Mouse (Mus musculus): ENCODE measurements around the gene Dpp8. TPM values are rescaled to one million over a fixed set of nuclear protein-coding genes. Genes with fewer than 3 reads are reported as not detected.
"Not testable (repeated sequence)": the region's sequence is repeated elsewhere in the genome, so short reads cannot be mapped to it uniquely, and the experiment has no call there.

Gene Dpp8
- total RNA-seq, 4 experiments from 2014 or later, result 152 to 168 (median 161) TPM

- no peak for DNase-seq (ENCODE audit: low spot score in 2 of 2)
Measured at GRCm38 (mm10) chr9:65021887-65022579, 10.2 kb upstream of the Dpp8 start.

GRCm38 (mm10) chr9:65022580-65023135 is 9.6 kb upstream of the Dpp8 start:
- no peak for DNase-seq (ENCODE audit: low spot score in 2 of 2)

DNA sequence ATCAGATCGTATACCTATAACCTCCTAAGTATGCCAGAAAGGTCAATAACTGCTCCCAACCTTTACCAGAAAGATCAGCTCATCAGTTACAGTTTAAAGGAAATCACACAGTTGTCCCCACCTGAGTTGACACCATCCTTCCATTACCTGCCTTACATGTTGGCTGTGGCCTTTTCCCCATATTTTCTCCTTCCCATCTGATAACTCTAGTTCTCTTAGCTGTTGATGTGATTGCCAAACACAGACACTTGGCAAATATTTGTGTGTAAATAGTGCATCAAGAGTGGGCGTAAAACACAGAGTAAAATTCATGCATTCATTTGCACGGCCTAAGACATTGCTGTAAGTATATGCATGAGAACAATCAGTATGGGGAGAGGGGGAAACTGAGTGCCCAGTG is 8.8 kb upstream of the Dpp8 start:
- no peak for DNase-seq (ENCODE audit: low spot score in 2 of 2)

- no peak for DNase-seq (ENCODE audit: low spot score in 2 of 2)
Measured at GRCm38 (mm10) chr9:65027241-65027640, 5.0 kb upstream of the Dpp8 start.

- DNase-seq (ENCODE audit: low spot score in 2 of 2), result no peak
Measured at GRCm38 (mm10) chr9:65028313-65028712, 3.9 kb upstream of the Dpp8 start.

DNA sequence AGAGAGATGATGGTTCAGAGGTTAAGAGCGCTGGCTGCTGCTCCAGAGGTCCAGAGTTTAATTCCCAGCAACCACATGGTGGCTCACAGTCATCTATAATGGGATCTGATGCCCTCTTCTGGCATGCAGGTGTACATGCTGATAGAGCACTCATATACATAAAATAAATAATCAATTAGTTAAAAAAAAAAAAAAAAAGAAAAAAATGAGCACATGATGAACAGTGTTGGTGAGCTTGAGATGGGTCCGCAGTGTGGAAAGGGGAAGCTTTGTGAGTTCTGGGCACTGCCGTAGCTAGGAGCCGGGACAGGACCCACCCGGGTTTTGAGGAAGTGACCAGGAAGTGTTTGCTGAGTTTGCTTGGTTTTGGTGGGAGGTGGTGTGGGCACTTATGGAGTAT is 859 bp upstream of the Dpp8 start:
- not testable (repeated sequence) for DNase-seq (ENCODE audit: low spot score in 2 of 2)

- DNase-seq (ENCODE audit: low spot score in 2 of 2), result no peak
Measured at GRCm38 (mm10) chr9:65031894-65032268, 333 bp upstream of the Dpp8 start.

- DNase-seq (ENCODE audit: low spot score in 2 of 2), result no peak
Measured at GRCm38 (mm10) chr9:65036456-65036855, 4.2 kb downstream of the Dpp8 start.

- no peak for DNase-seq (ENCODE audit: low spot score in 2 of 2)
Measured at GRCm38 (mm10) chr9:65036861-65037260, 4.6 kb downstream of the Dpp8 start.

GRCm38 (mm10) chr9:65041430-65041829 is 9.2 kb downstream of the Dpp8 start:
- DNase-seq (ENCODE audit: low spot score in 2 of 2), result no peak

DNA sequence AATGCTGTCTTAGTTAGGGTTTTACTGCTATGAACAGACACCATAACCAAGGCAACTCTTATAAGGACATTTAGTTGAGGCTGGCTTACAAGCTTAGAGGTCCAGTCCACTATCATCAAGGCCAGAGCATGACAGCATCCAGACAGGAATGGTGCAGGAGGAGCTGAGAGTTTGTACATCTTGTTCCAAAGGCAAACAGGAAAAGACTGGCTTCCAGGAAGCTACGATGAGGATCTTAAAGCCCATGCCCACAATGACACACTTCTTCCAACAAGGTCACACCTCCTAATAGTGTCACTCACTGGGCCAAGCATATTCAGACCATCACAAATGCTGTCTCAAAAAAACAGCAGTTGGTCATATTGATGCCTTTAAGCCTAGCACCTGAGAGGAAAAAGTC is 14.8 kb downstream of the Dpp8 start:
- no peak for DNase-seq (ENCODE audit: low spot score in 2 of 2)

GRCm38 (mm10) chr9:65049422-65049821 is 17.2 kb downstream of the Dpp8 start:
- DNase-seq (ENCODE audit: low spot score in 2 of 2), result no peak

DNA sequence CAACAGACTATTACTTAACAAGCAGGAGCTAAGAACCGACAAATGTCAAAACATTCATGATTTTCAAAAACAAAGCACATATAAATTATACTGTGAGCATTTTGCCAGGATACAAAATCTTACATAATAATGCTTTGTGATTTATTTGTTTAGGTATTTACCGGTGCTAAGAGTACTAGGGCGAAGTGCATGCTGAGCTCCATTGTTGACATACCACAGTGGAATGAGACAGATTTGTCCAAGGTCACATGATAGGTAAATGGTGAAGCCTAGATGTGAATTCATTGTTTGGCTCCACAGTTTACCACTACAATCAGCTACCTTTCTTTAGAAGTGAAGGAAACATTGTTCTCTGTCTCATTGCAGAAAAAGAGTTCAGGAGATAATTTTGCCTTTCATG is 18.8 kb downstream of the Dpp8 start:
- no peak for DNase-seq (ENCODE audit: low spot score in 2 of 2)

DNA sequence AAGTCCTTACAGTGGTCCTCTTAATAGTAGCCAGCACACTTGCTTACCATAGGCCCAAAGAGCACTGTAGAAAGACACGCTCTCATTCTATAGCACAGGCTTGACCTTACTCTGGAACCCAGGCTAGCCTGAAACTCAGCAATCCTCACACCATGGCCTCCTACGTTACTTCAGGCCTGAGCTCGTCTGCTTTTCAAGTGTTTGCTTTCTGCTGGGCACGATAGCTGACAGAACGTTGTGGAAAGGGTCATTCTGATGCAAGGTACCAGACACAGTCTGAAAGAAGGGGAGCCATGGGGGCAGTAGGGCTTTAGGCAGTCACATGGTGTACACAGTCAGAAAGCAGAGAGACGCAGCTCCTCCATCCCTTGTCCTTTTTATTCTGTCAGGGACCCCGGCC is 32.0 kb downstream of the Dpp8 start:
- no peak for DNase-seq (ENCODE audit: low spot score in 2 of 2)

GRCm38 (mm10) chr9:65070587-65070986 is 38.4 kb downstream of the Dpp8 start:
- no peak for DNase-seq (ENCODE audit: low spot score in 2 of 2)

- DNase-seq (ENCODE audit: low spot score in 2 of 2), result no peak
Measured at GRCm38 (mm10) chr9:65073555-65073954, 41.3 kb downstream of the Dpp8 start.

DNA sequence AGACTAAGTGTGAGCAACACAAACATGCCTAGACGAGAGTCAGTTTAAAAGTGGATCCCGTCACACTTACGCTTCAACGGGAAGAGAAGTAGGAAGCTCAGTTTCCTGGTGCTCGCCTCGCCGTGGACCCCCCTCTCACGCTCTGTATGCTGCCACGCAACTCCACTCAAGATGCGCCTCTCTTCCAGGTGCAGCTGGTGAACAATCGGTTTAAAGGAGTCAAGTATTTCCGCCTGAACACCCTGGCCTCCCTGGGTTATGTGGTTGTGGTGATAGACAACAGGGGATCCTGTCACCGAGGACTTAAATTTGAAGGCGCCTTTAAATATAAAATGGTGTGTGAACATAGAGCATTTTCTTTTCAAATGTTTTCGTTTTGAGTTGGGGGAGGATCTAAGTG is 42.0 kb downstream of the Dpp8 start:
- no peak for DNase-seq (ENCODE audit: low spot score in 2 of 2)

DNA sequence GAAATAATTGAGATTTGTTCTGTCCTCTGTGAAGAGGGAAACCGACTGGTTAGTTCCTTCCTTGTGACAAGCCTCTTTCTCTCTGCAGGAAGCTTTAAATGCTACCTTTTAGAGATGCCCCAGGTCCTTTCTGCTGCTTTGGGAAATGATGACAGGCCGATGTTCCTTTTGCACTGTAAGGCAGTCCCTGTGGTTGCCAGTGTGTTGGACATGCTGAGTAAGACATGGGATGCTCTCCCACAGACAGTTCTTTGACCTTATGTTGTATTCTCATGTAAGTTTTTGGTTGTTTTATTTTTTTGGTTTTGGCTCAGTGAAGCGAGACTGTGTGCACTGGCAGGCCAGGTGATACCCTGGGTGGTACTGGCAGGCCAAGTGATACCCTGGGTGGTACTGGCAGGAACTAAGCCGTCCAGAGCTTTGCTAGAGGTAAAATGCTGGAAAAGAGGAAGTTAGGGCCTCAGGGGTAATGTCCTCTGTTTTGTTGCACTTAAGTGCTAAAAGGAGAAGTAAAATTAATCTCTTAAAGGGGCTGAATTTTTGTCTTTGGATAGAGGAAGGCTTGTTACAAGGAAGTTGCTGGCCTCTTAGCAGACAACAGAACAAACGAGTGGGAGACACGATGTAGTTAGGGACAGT is 42.8 kb downstream of the Dpp8 start:
- DNase-seq (ENCODE audit: low spot score in 2 of 2), result no peak

DNA sequence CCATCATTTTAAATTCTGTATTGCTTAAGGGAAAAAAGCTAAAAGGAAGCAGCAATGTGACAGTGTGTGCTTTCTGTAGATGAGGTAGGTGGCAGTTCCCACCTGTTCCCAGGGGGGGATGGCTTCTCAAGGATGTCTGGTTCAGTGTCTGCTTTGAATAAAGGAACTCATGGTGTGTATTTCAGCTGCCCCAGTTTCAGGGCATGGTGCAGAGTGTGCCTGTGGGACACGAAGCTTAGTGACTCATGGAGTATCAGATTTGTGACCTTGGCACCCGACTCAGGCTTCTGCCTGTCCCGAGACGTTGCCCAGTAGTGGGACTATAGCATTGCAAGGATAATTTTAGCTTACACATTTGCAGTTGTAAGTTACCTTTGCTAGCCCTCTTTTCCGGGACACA is 45.3 kb downstream of the Dpp8 start:
- DNase-seq (ENCODE audit: low spot score in 2 of 2), result no peak

GRCm38 (mm10) chr9:65080141-65080540 is 47.9 kb downstream of the Dpp8 start:
- DNase-seq (ENCODE audit: low spot score in 2 of 2), result not testable (repeated sequence)

DNA sequence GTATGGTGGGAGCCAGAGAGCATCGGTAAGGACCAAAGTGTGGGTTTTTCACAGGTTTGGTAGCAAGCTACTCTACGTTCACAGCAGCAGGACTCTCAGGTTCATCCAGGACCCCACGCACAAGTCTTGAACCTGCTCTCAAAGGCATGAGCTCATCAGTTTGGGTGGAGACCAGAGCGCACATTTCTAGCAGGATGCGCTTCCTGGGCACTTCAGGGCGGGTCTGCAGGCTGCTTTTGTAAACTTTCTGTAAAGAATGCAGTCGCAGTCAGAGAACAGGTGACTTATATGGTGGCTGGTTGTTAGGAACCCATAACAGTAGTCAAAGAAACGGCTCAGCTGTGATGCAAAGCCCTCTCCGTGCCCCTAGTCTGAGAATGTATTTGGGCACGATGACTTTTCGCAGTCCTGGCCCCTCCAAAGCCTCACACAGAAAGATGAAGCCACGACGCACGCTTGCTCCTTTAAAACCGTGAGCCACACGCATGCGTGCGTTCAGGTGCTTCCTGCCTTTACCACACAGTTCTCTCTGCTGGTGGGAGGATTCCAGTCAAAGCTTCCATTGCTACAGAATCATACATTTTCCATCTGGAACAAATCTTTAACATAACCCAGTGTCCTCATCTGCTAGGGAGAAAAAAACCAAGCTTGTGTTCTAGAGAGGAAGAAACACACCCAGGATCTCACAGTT is 51.0 kb downstream of the Dpp8 start:
- no peak for DNase-seq (ENCODE audit: low spot score in 2 of 2)

DNA sequence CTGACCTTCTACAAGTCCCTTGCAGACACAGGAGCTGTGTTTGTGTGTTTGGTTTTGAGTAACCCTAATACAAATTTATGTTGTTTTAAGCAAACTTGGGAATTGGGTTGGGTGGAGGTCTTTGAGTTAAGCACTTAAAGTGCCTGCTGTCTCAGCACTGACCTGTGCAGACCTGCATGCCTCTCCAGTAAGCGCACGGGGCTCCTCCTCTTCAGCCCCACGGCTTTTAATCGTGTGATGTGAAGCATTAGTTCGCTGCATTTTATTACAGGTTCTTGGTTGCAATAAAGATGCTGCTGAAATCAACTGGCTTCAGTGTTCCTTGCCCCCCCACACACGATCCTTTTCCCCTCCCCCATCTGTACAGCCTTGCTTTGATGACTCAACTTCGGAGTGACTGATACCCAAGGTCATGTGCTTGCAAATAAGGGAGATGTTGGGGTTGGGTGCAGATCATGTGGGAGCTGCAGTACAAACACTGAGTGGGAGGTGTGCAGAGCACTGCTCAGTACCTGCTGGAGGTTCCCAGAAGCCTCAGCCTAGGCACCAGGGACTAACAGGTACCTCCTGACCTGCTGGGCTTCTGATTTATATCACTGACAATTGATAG is 52.1 kb downstream of the Dpp8 start:
- no peak for DNase-seq (ENCODE audit: low spot score in 2 of 2)

Data from left cerebral cortex, adult 8-10 months (tissue).